Mouse (Mus musculus) hindbrain, embryonic 16.5 days (tissue): ENCODE measurements around the gene Mettl6. TPM values are rescaled to one million over a fixed set of nuclear protein-coding genes. Genes with fewer than 3 reads are reported as not detected.
"Not testable (repeated sequence)": the region's sequence is repeated elsewhere in the genome, so short reads cannot be mapped to it uniquely, and the experiment has no call there.

ENCODE experiments used
- ATAC-seq: fragments of 200-750 bp; cut with Nextera tagmentation; 2 replicates; pipeline ENCODE4 v1.8.0; 2017; ENCODE audit warnings: moderate TSS enrichment, moderate library complexity
- H3K27ac ChIP-seq: fragments of 300-500 bp; sonication (generic); 2 replicates; pipeline ENCODE4 v1.5.1; 2014; ENCODE audit warnings: low read depth, mild to moderate bottlenecking, control low read depth, low read length, moderate library complexity
- H3K27me3 ChIP-seq: fragments of 300-500 bp; sonication (generic); replicated peaks from 2 replicates; pipeline ENCODE4 v1.6.1; 2014; ENCODE audit warnings: low read length; ENCODE audit not compliant: control insufficient read depth, insufficient read depth
- H3K36me3 ChIP-seq: fragments of 300-500 bp; sonication (generic); 2 replicates; pipeline ENCODE4 v1.6.1; 2014; ENCODE audit warnings: mild to moderate bottlenecking, low read length, moderate library complexity, mixed read lengths; ENCODE audit not compliant: control insufficient read depth, insufficient read depth
- H3K4me1 ChIP-seq: fragments of 300-500 bp; sonication (generic); 2 replicates; pipeline ENCODE4 v1.6.1; 2014; ENCODE audit warnings: low read depth, low read length; ENCODE audit not compliant: control insufficient read depth, insufficient read depth
- H3K4me2 ChIP-seq: fragments of 300-500 bp; sonication (generic); 2 replicates; pipeline ENCODE4 v1.6.1; 2014; ENCODE audit warnings: mild to moderate bottlenecking, low read length, control low read depth, moderate library complexity
- H3K4me3 ChIP-seq: fragments of 300-500 bp; sonication (generic); 2 replicates; pipeline ENCODE4 v1.5.1; 2014; ENCODE audit warnings: mild to moderate bottlenecking, low read length, control low read depth, moderate library complexity
- H3K9ac ChIP-seq: fragments of 300-500 bp; sonication (generic); 2 replicates; pipeline ENCODE4 v1.6.1; 2014; ENCODE audit warnings: low read depth, mild to moderate bottlenecking, control low read depth, low read length, moderate library complexity
- H3K9me3 ChIP-seq: fragments of 300-500 bp; sonication (generic); 2 replicates; pipeline ENCODE4 v1.6.1; 2014; ENCODE audit warnings: mild to moderate bottlenecking, low read length, moderate library complexity; ENCODE audit not compliant: control insufficient read depth
- WGBS: fragments of 180-500 bp; shearing (Covaris S2); extraction: QIAGEN DNeasy Blood & Tissue Kit; methylation state at CpG from one replicate; pipeline ENCODE4 v1.1.7; 2014; 5-methylcytosine and 5-hydroxymethylcytosine counted together
- polyA plus RNA-seq: library from polyadenylated mRNA; unstranded; fragments of >200 nt; fragmentation: Nextera tagmentation; extraction: Ambion mirVana; gene quantifications from 2 replicates; pipeline ENCODE4 v1.2.1, GENCODE M21; 2015

Mettl6 gene
- polyA plus RNA-seq, 1 experiment from 2014 or later = 36.9 TPM

GRCm38 (mm10) chr14:31458006-31458405 is 36.8 kb downstream of the Mettl6 start:
- ATAC-seq = no peak
- 90% methylated on average over 12 of the region's 12 CpGs for WGBS
- H3K36me3 ChIP-seq = no peaks in the 10 kb centered on the region

GRCm38 (mm10) chr14:31456064-31456721 is 38.6 kb downstream of the Mettl6 start:
- Histone ChIP-seq H3K4me1 (no peaks in the 10 kb centered on the region), H3K27me3 (no peaks in the 10 kb centered on the region), H3K4me2 (no peak overlapping the region), H3K36me3 (no peaks in the 10 kb centered on the region), H3K4me3 (no peak overlapping the region), H3K27ac (no peak overlapping the region), H3K9me3 (no peaks in the 10 kb centered on the region), H3K9ac (no peak overlapping the region)
- ATAC-seq = no peak
- WGBS = 87% methylated on average over 6 of the region's 6 CpGs

More at GRCm38 (mm10) chr14:31458006-31458405, 36.8 kb downstream of the Mettl6 start:
- Histone ChIP-seq H3K4me3 (no peak overlapping the region), H3K9me3 (no peaks in the 10 kb centered on the region), H3K9ac (no peak overlapping the region), H3K27ac (no peak overlapping the region), H3K4me2 (no peak overlapping the region), H3K27me3 (no peaks in the 10 kb centered on the region), H3K4me1 (no peaks in the 10 kb centered on the region)

GRCm38 (mm10) chr14:31454849-31455566 is 39.8 kb downstream of the Mettl6 start:
- no peak overlapping the region for H3K4me3 ChIP-seq
- H3K4me1 ChIP-seq = no peaks in the 10 kb centered on the region
- no peak overlapping the region for H3K4me2 ChIP-seq
- no peak overlapping the region for H3K27ac ChIP-seq
- H3K9me3 ChIP-seq = no peaks in the 10 kb centered on the region
- no peaks in the 10 kb centered on the region for H3K36me3 ChIP-seq
- H3K27me3 ChIP-seq = no peaks in the 10 kb centered on the region
- 91% methylated on average over 8 of the region's 8 CpGs for WGBS
- no peak overlapping the region for H3K9ac ChIP-seq
- ATAC-seq = no peak

- H3K4me1 ChIP-seq, H3K9me3 ChIP-seq, H3K36me3 ChIP-seq, H3K9ac ChIP-seq, H3K27me3 ChIP-seq, ATAC-seq, H3K4me3 ChIP-seq, H3K4me2 ChIP-seq, H3K27ac ChIP-seq: not testable (repeated sequence)
- 50% methylated on average over 12 of the region's 12 CpGs for WGBS
Observed at GRCm38 (mm10) chr14:31453946-31454345, 40.9 kb downstream of the Mettl6 start.

- no peaks in the 10 kb centered on the region for H3K27me3 ChIP-seq
- no peaks in the 10 kb centered on the region for H3K36me3 ChIP-seq
- no peaks in the 10 kb centered on the region for H3K9me3 ChIP-seq
- H3K27ac ChIP-seq = no peak overlapping the region
- no peaks in the 10 kb centered on the region for H3K4me1 ChIP-seq
- no peak overlapping the region for H3K9ac ChIP-seq
- ATAC-seq = no peak
- WGBS = 84% methylated on average over 5 of the region's 5 CpGs
- H3K4me3 ChIP-seq = no peak overlapping the region
- no peak overlapping the region for H3K4me2 ChIP-seq
Observed at GRCm38 (mm10) chr14:31448994-31449393, 45.8 kb downstream of the Mettl6 start.

- Histone ChIP-seq H3K4me2 (no peak overlapping the region), H3K4me1 (no peaks in the 10 kb centered on the region), H3K27ac (no peak overlapping the region), H3K9me3 (no peaks in the 10 kb centered on the region), H3K4me3 (no peak overlapping the region), H3K36me3 (no peaks in the 10 kb centered on the region), H3K9ac (no peak overlapping the region), H3K27me3 (no peaks in the 10 kb centered on the region)
- whole genome bisulfite sequencing = 69% methylated on average over 6 of the region's 6 CpGs
- no peak for ATAC-seq
Observed at GRCm38 (mm10) chr14:31443616-31444015, 51.2 kb downstream of the Mettl6 start.

- H3K4me1 ChIP-seq = peaks cover 3% of the 10 kb centered on the region; the same call in 1 of the 2 replicates
- 85% methylated on average over 6 of the region's 6 CpGs for WGBS
- no peak for ATAC-seq
- H3K9me3 ChIP-seq = no peaks in the 10 kb centered on the region
- no peaks in the 10 kb centered on the region for H3K27me3 ChIP-seq
- no peak overlapping the region for H3K9ac ChIP-seq
- no peak overlapping the region for H3K27ac ChIP-seq
- no peaks in the 10 kb centered on the region for H3K36me3 ChIP-seq
- no peak overlapping the region for H3K4me2 ChIP-seq
- H3K4me3 ChIP-seq = no peak overlapping the region
Observed at GRCm38 (mm10) chr14:31440725-31441124, 54.1 kb downstream of the Mettl6 start.

GRCm38 (mm10) chr14:31440230-31440629 is 54.6 kb downstream of the Mettl6 start:
- no peaks in the 10 kb centered on the region for H3K27me3 ChIP-seq
- peaks cover 3% of the 10 kb centered on the region; the same call in 1 of the 2 replicates for H3K4me1 ChIP-seq
- no peak for ATAC-seq
- H3K9me3 ChIP-seq = no peaks in the 10 kb centered on the region
- 35% methylated on average over 3 of the region's 3 CpGs for WGBS
- H3K4me2 ChIP-seq = no peak overlapping the region
- H3K27ac ChIP-seq = no peak overlapping the region
- no peak overlapping the region for H3K9ac ChIP-seq
- H3K4me3 ChIP-seq = no peak overlapping the region
- no peaks in the 10 kb centered on the region for H3K36me3 ChIP-seq

GRCm38 (mm10) chr14:31439279-31439678 is 55.6 kb downstream of the Mettl6 start:
- H3K27ac ChIP-seq = no peak overlapping the region
- peaks cover 3% of the 10 kb centered on the region; the same call in 1 of the 2 replicates for H3K4me1 ChIP-seq
- no peak overlapping the region for H3K4me3 ChIP-seq
- H3K4me2 ChIP-seq = no peak overlapping the region
- no peak overlapping the region for H3K9ac ChIP-seq
- no peaks in the 10 kb centered on the region for H3K27me3 ChIP-seq
- 84% methylated on average over 11 of the region's 11 CpGs for WGBS
- no peaks in the 10 kb centered on the region for H3K36me3 ChIP-seq
- no peak for ATAC-seq
- no peaks in the 10 kb centered on the region for H3K9me3 ChIP-seq
